Mouse (Mus musculus): ENCODE data around the gene Ccrl2. TPM values are rescaled to one million over a fixed set of nuclear protein-coding genes. Genes with fewer than 3 reads are reported as not detected.
A peak's percentile ranks its signal among the peaks of the same experiment; 100 is the strongest.

The Ccrl2 gene
- total and polyA plus RNA-seq, 3 experiments: 0.19 to 0.75 TPM; not detected in 1

DNA sequence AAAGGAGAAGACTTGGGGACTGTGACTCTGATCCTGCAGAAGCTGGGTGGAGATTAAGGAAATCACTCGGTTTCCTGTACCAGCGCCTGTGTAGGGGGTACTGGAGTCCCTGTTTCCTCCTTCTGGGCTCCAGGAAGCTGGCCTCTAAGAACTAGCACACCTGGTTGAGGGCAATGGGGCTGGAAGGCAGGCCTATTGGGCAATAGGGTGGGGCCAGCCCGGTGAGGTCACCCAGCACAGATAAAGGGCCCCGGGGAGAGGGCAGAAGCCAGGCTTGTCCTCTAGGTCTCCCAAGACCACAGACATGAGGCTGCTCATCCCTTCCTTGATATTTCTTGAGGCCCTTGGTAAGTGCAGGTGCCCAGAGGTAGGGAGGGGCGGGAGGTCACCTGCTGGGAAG lies 38.3 kb downstream of the Ccrl2 start, which contains the start of gene Ltf:
Gene Ltf, plus strand, starts transcription at position 250 of the 400 bp plus-strand sequence.
- H3K4me3 ChIP-seq (ENCODE audit: control insufficient read depth in 1 of 2, insufficient read depth in 1 of 2, low read depth in 2 of 2, low read length in 2 of 2): no peak within 1 kb of the TSS
- TF ChIP-seq TCF12 (IDR thresholded peaks at IDR 0.05; ENCODE audit: low read depth, low read length): no peak
- TF ChIP-seq MYC (IDR thresholded peaks at IDR 0.05; ENCODE audit: low read depth, low read length): no peak
- TF ChIP-seq MEF2A (IDR thresholded peaks at IDR 0.05; ENCODE audit: extremely low read depth, insufficient replicate concordance, low read depth, low read length, poor library complexity, severe bottlenecking): no peak
- TF ChIP-seq UBTF (IDR thresholded peaks at IDR 0.05; ENCODE audit: borderline replicate concordance, insufficient read depth, low read depth, low read length): no peak
- no peak for TF ChIP-seq POLR2AphosphoS5 (IDR thresholded peaks at IDR 0.05; ENCODE audit: borderline replicate concordance, low read depth, low read length)
- no peak for TF ChIP-seq BHLHE40 (IDR thresholded peaks at IDR 0.05; ENCODE audit: borderline replicate concordance, low read depth, low read length)
- no peak for TF ChIP-seq KAT2A (conservative IDR thresholded peaks at IDR 0.05; ENCODE audit: low read depth, low read length)
- no peak for DNase-seq (ENCODE audit: low read depth, low spot score)
- H3K27me3 ChIP-seq (ENCODE audit: control insufficient read depth in 1 of 2, insufficient read depth in 2 of 2, low read length in 2 of 2): no peaks in the 10 kb centered on the region
- H3K4me1 ChIP-seq (ENCODE audit: control insufficient read depth in 1 of 2, insufficient read depth in 2 of 2, low read length in 2 of 2): no peaks in the 10 kb centered on the region
- H3K9ac ChIP-seq (ENCODE audit: control insufficient read depth, low read depth, low read length, poor library complexity, severe bottlenecking): no peak within 1 kb of the TSS
- no peaks in the 10 kb centered on the region for H3K79me2 ChIP-seq (ENCODE audit: control insufficient read depth, insufficient read depth, low read length, poor library complexity)
- no peaks in the 10 kb centered on the region for H3K9me3 ChIP-seq (replicated peaks; ENCODE audit: insufficient read depth, low read length)
- H3K27ac ChIP-seq (ENCODE audit: control insufficient read depth, low read depth, low read length): no peak within 1 kb of the TSS
- H3K36me3 ChIP-seq (ENCODE audit: control insufficient read depth in 1 of 2, insufficient read depth in 2 of 2, low read length in 2 of 2): no peaks in the 10 kb centered on the region

DNA sequence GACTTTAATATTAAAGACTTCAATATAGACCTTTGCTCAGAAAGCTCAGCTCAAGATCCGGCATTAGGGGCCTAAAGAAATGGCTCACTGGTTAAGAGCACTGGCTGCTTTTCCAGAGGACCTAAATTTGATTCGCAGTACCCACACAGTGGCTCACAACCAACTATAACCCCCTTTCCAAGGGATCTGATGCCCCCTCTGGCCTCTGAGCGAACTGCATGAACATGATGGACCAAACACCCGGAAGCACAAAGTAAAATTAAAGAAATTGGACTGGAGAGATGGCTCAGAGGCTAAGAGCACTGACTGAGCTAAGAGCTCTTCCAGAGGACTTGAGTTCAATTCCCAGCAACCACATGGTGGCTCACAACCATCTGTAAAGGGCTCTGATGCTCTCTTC lies 41.7 kb downstream of the Ccrl2 start:
- no peaks in the 10 kb centered on the region for H3K27me3 ChIP-seq (ENCODE audit: control insufficient read depth in 1 of 2, insufficient read depth in 2 of 2, low read length in 2 of 2)

DNA sequence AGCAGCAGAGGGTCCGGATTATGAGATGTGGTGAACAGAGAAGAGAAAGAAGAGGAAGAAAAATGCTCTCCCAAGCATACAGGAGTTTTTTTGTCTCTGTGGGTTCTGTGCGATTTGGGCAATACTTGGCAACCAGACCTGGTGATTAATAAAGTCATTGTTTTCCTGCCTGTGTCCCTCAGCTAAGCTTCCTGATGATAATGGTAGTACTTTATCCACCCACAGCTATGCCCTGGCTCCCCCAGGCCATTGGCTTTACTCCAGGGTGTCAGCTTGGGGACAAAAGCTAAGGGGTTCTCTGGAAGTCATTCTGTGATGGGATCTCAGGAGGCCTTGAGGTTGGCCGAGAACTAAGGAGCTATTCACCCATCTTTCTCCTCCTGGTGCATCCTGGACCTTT lies 45.3 kb downstream of the Ccrl2 start:
- no peak overlapping the region for H3K27ac ChIP-seq (ENCODE audit: control insufficient read depth, low read depth, low read length)

More for the DNA sequence above, 41.7 kb downstream of the Ccrl2 start:
- no peaks in the 10 kb centered on the region for H3K36me3 ChIP-seq (ENCODE audit: control insufficient read depth in 1 of 2, insufficient read depth in 2 of 2, low read length in 2 of 2)
- H3K9me3 ChIP-seq (replicated peaks; ENCODE audit: insufficient read depth, low read length): no peaks in the 10 kb centered on the region
- no peak overlapping the region for H3K4me3 ChIP-seq (ENCODE audit: control insufficient read depth in 1 of 2, insufficient read depth in 1 of 2, low read depth in 2 of 2, low read length in 2 of 2)
- H3K79me2 ChIP-seq (ENCODE audit: control insufficient read depth, insufficient read depth, low read length, poor library complexity): no peaks in the 10 kb centered on the region
- H3K9ac ChIP-seq (ENCODE audit: control insufficient read depth, low read depth, low read length, poor library complexity, severe bottlenecking): no peak overlapping the region
- no peaks in the 10 kb centered on the region for H3K4me1 ChIP-seq (ENCODE audit: control insufficient read depth in 1 of 2, insufficient read depth in 2 of 2, low read length in 2 of 2)
- H3K27ac ChIP-seq (ENCODE audit: control insufficient read depth, low read depth, low read length): no peak overlapping the region
- DNase-seq (ENCODE audit: low read depth, low spot score): peak; percentile 31
- TF ChIP-seq ELF1 (IDR thresholded peaks at IDR 0.05; ENCODE audit: low read depth, low read length): peak; percentile 25; the same call in 1 of the 2 replicates
- peak; percentile 25 to 39 (median 26); a peak in 5 of 6 replicates for TF ChIP-seq CTCF (IDR thresholded peaks at IDR 0.05 in 2 of 3, conservative IDR thresholded peaks at IDR 0.05 in 1 of 3; ENCODE audit: control insufficient read depth in 1 of 3, insufficient read depth in 1 of 3, low read depth in 2 of 3, low read length in 3 of 3, poor library complexity in 1 of 3, severe bottlenecking in 1 of 3)
- TF ChIP-seq TCF12 (IDR thresholded peaks at IDR 0.05; ENCODE audit: low read depth, low read length): no peak

More for the DNA sequence above, 45.3 kb downstream of the Ccrl2 start:
- Histone ChIP-seq H3K4me3 (ENCODE audit: control insufficient read depth in 1 of 2, insufficient read depth in 1 of 2, low read depth in 2 of 2, low read length in 2 of 2) (no peak overlapping the region), H3K79me2 (ENCODE audit: control insufficient read depth, insufficient read depth, low read length, poor library complexity) (no peaks in the 10 kb centered on the region), H3K4me1 (ENCODE audit: control insufficient read depth in 1 of 2, insufficient read depth in 2 of 2, low read length in 2 of 2) (no peaks in the 10 kb centered on the region), H3K9me3 (replicated peaks; ENCODE audit: insufficient read depth, low read length) (no peaks in the 10 kb centered on the region), H3K36me3 (ENCODE audit: control insufficient read depth in 1 of 2, insufficient read depth in 2 of 2, low read length in 2 of 2) (no peaks in the 10 kb centered on the region), H3K27me3 (ENCODE audit: control insufficient read depth in 1 of 2, insufficient read depth in 2 of 2, low read length in 2 of 2) (no peaks in the 10 kb centered on the region), H3K9ac (ENCODE audit: control insufficient read depth, low read depth, low read length, poor library complexity, severe bottlenecking) (no peak overlapping the region)
- DNase-seq (ENCODE audit: low read depth, low spot score): no peak
- no peak for TF ChIP-seq CHD1 (IDR thresholded peaks at IDR 0.05; ENCODE audit: low read depth, low read length)
- no peak for TF ChIP-seq SMC3 (IDR thresholded peaks at IDR 0.05; ENCODE audit: low read depth, low read length)

All from MEL (cell line).